Mouse (Mus musculus): ENCODE measurements around the gene Pcnx. TPM values are rescaled to one million over a fixed set of nuclear protein-coding genes. Genes with fewer than 3 reads are reported as not detected.
A peak's percentile ranks its signal among the peaks of the same experiment; 100 is the strongest.

The Pcnx gene
- polyA plus RNA-seq (2016; fragmentation: Nextera tagmentation; extraction: Ambion mirVana): 7.6 and 7.7 TPM in 2 replicates

- DNase-seq (ENCODE audit: extremely low spot score, low spot score): peak; percentile 86
- 3% methylated on average over 48 of the region's 83 CpGs for WGBS
These were observed at the start of gene Pcnx for GRCm38 (mm10) chr12:81859351-81860307. Gene Pcnx (plus strand): TSS chr12:81860023.

GRCm38 (mm10) chr12:81810417-81810816 lies 49.4 kb upstream of the Pcnx start:
- Histone ChIP-seq H3K27ac (no peak overlapping the region), H3K27me3 (ENCODE audit: poor library complexity, severe bottlenecking) (peaks cover 29% of the 10 kb centered on the region), H3K36me3 (replicated peaks) (no peaks in the 10 kb centered on the region), H3K9me3 (no peaks in the 10 kb centered on the region), H3K4me3 (no peak overlapping the region), H3K4me1 (peaks cover 28% of the 10 kb centered on the region)
- DNase-seq (ENCODE audit: extremely low spot score, low spot score): no peak
- 70% methylated on average over 8 of the region's 8 CpGs for WGBS

More at GRCm38 (mm10) chr12:81859351-81860307, at the start of gene Pcnx:
- peak within 1 kb of the TSS; percentile 98 for H3K27ac ChIP-seq
- no peaks in the 10 kb centered on the region for H3K36me3 ChIP-seq (replicated peaks)
- peak within 1 kb of the TSS; percentile 99 for H3K4me3 ChIP-seq
- H3K4me1 ChIP-seq: peaks cover 57% of the 10 kb centered on the region
- no peaks in the 10 kb centered on the region for H3K9me3 ChIP-seq
- H3K27me3 ChIP-seq (ENCODE audit: poor library complexity, severe bottlenecking): peaks cover 20% of the 10 kb centered on the region

GRCm38 (mm10) chr12:81814742-81815141 lies 45.1 kb upstream of the Pcnx start:
- no peaks in the 10 kb centered on the region for H3K27me3 ChIP-seq (ENCODE audit: poor library complexity, severe bottlenecking)
- H3K4me3 ChIP-seq: no peak overlapping the region
- peaks cover 22% of the 10 kb centered on the region for H3K4me1 ChIP-seq
- no peak for DNase-seq (ENCODE audit: extremely low spot score, low spot score)
- H3K27ac ChIP-seq: no peak overlapping the region
- no peaks in the 10 kb centered on the region for H3K9me3 ChIP-seq
- no peaks in the 10 kb centered on the region for H3K36me3 ChIP-seq (replicated peaks)
- 90% methylated on average over 5 of the region's 5 CpGs for WGBS

GRCm38 (mm10) chr12:81816330-81817125 lies 43.3 kb upstream of the Pcnx start:
- Histone ChIP-seq H3K27me3 (ENCODE audit: poor library complexity, severe bottlenecking) (no peaks in the 10 kb centered on the region), H3K9me3 (no peaks in the 10 kb centered on the region), H3K4me3 (peak overlapping the region; percentile 37), H3K36me3 (replicated peaks) (no peaks in the 10 kb centered on the region), H3K27ac (peak overlapping the region; percentile 65), H3K4me1 (peaks cover 13% of the 10 kb centered on the region)
- no peak for DNase-seq (ENCODE audit: extremely low spot score, low spot score)
- WGBS: 15% methylated on average over 10 of the region's 10 CpGs

GRCm38 (mm10) chr12:81817126-81817505 lies 42.7 kb upstream of the Pcnx start:
- H3K9me3 ChIP-seq: no peaks in the 10 kb centered on the region
- peaks cover 13% of the 10 kb centered on the region for H3K4me1 ChIP-seq
- DNase-seq (ENCODE audit: extremely low spot score, low spot score): peak; percentile 35
- peak overlapping the region; percentile 65 for H3K27ac ChIP-seq
- H3K27me3 ChIP-seq (ENCODE audit: poor library complexity, severe bottlenecking): no peaks in the 10 kb centered on the region
- WGBS: 46% methylated on average over 6 of the region's 6 CpGs
- H3K4me3 ChIP-seq: peak overlapping the region; percentile 37
- H3K36me3 ChIP-seq (replicated peaks): no peaks in the 10 kb centered on the region

GRCm38 (mm10) chr12:81820700-81821099 lies 39.1 kb upstream of the Pcnx start:
- Histone ChIP-seq H3K9me3 (no peaks in the 10 kb centered on the region), H3K4me1 (peaks cover 13% of the 10 kb centered on the region), H3K4me3 (no peak overlapping the region), H3K27ac (no peak overlapping the region), H3K36me3 (replicated peaks) (no peaks in the 10 kb centered on the region), H3K27me3 (ENCODE audit: poor library complexity, severe bottlenecking) (no peaks in the 10 kb centered on the region)
- DNase-seq (ENCODE audit: extremely low spot score, low spot score): no peak
- WGBS: 92% methylated on average over 4 of the region's 4 CpGs

- Histone ChIP-seq H3K27ac (no peak overlapping the region), H3K4me3 (no peak overlapping the region), H3K36me3 (replicated peaks) (no peaks in the 10 kb centered on the region), H3K9me3 (no peaks in the 10 kb centered on the region), H3K27me3 (ENCODE audit: poor library complexity, severe bottlenecking) (no peaks in the 10 kb centered on the region), H3K4me1 (peaks cover under 1% of the 10 kb centered on the region)
- WGBS: 94% methylated on average over 4 of the region's 4 CpGs
- no peak for DNase-seq (ENCODE audit: extremely low spot score, low spot score)
These were observed 37.6 kb upstream of the Pcnx start for GRCm38 (mm10) chr12:81822176-81822575.

- no peak overlapping the region for H3K27ac ChIP-seq
- H3K9me3 ChIP-seq: no peaks in the 10 kb centered on the region
- H3K27me3 ChIP-seq (ENCODE audit: poor library complexity, severe bottlenecking): no peaks in the 10 kb centered on the region
- no peak for DNase-seq (ENCODE audit: extremely low spot score, low spot score)
- peaks cover under 1% of the 10 kb centered on the region for H3K4me1 ChIP-seq
- H3K4me3 ChIP-seq: no peak overlapping the region
- 88% methylated on average over 4 of the region's 4 CpGs for WGBS
- no peaks in the 10 kb centered on the region for H3K36me3 ChIP-seq (replicated peaks)
These were observed 36.9 kb upstream of the Pcnx start for GRCm38 (mm10) chr12:81822778-81823480.

- WGBS: 58% methylated on average over 2 of the region's 2 CpGs
- Histone ChIP-seq H3K27ac (0 out of 2 replicates have a peak overlapping the region, but pooled peaks have one; percentile 20), H3K4me3 (no peak overlapping the region)
These were observed 31.5 kb upstream of the Pcnx start for GRCm38 (mm10) chr12:81828355-81828754.

GRCm38 (mm10) chr12:81832039-81832738 lies 27.6 kb upstream of the Pcnx start:
- WGBS: 81% methylated on average over 5 of the region's 5 CpGs
- no peaks in the 10 kb centered on the region for H3K9me3 ChIP-seq
- H3K27ac ChIP-seq: no peak overlapping the region
- H3K4me1 ChIP-seq: peaks cover 19% of the 10 kb centered on the region
- H3K36me3 ChIP-seq (replicated peaks): no peaks in the 10 kb centered on the region
- no peak for DNase-seq (ENCODE audit: extremely low spot score, low spot score)
- H3K4me3 ChIP-seq: no peak overlapping the region
- no peaks in the 10 kb centered on the region for H3K27me3 ChIP-seq (ENCODE audit: poor library complexity, severe bottlenecking)

More at GRCm38 (mm10) chr12:81828355-81828754, 31.5 kb upstream of the Pcnx start:
- peaks cover 8% of the 10 kb centered on the region for H3K4me1 ChIP-seq
- no peaks in the 10 kb centered on the region for H3K36me3 ChIP-seq (replicated peaks)
- no peaks in the 10 kb centered on the region for H3K27me3 ChIP-seq (ENCODE audit: poor library complexity, severe bottlenecking)
- H3K9me3 ChIP-seq: no peaks in the 10 kb centered on the region
- no peak for DNase-seq (ENCODE audit: extremely low spot score, low spot score)

- 93% methylated on average over 2 of the region's 2 CpGs for WGBS
- H3K27ac ChIP-seq: no peak overlapping the region
- no peak overlapping the region for H3K4me3 ChIP-seq
- H3K4me1 ChIP-seq: peaks cover 24% of the 10 kb centered on the region
- H3K27me3 ChIP-seq (ENCODE audit: poor library complexity, severe bottlenecking): no peaks in the 10 kb centered on the region
- H3K36me3 ChIP-seq (replicated peaks): no peaks in the 10 kb centered on the region
- H3K9me3 ChIP-seq: no peaks in the 10 kb centered on the region
- no peak for DNase-seq (ENCODE audit: extremely low spot score, low spot score)
These were observed 26.7 kb upstream of the Pcnx start for GRCm38 (mm10) chr12:81833094-81833493.

GRCm38 (mm10) chr12:81836162-81836561 lies 23.7 kb upstream of the Pcnx start:
- H3K27me3 ChIP-seq (ENCODE audit: poor library complexity, severe bottlenecking): no peaks in the 10 kb centered on the region
- H3K4me3 ChIP-seq: no peak overlapping the region
- H3K9me3 ChIP-seq: no peaks in the 10 kb centered on the region
- H3K27ac ChIP-seq: no peak overlapping the region
- no peaks in the 10 kb centered on the region for H3K36me3 ChIP-seq (replicated peaks)
- 86% methylated on average over 8 of the region's 8 CpGs for WGBS
- H3K4me1 ChIP-seq: peaks cover 17% of the 10 kb centered on the region
- no peak for DNase-seq (ENCODE audit: extremely low spot score, low spot score)

Measured in forebrain, embryonic 10.5 days (tissue).